Mouse (Mus musculus) cerebellum, adult 18-20 months (tissue): ENCODE results near the gene Heca.
"Not testable (repeated sequence)": the region's sequence is repeated elsewhere in the genome, so short reads cannot be mapped to it uniquely, and the experiment has no call there.

Experiments used
- DNase-seq, 2 experiments: peaks; one replicate each; pipeline ENCODE4 v3.0.0; 2021

The Heca gene

DNA sequence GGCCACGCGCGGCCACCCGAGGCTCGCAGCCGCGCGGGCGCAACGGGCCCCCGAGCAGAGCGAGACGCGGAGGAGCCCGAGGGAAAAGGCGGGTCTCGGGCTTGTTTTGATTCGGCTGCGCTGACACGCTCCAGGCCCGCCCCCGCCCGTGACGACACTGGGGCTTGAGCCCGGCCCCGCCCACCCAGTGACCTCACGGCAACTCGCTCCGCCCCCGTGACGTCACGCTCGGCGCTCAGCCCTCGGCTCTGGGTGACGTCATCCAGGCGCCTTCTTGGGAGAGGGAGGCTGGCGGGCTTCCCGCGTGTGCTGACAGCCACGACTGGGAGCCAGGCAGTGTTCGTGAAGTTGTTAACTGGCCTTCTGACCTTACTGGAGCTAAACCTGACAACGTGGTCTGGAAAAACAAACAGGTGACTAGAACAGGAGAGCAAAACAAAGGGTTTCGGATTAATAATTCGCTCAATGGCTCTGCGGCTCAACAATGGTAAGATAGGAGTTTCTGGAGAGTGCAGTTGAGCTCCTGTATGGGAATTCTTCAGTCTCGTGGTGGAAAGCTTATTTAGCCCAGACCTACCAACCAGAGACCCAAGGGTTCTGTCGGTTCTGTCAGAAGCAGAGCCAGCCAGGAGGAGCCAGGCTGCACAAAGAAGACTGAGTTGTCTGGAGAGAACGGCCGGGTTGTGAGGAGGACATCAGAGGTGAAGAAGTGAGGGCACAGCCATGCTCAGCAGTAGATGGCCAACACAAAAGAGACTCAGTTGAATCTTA lies at the start of gene Heca:
TSS of gene Heca (minus strand) at position 108 of the 771 bp plus-strand sequence.
- peak; percentile 88 to 92 for DNase-seq

DNA sequence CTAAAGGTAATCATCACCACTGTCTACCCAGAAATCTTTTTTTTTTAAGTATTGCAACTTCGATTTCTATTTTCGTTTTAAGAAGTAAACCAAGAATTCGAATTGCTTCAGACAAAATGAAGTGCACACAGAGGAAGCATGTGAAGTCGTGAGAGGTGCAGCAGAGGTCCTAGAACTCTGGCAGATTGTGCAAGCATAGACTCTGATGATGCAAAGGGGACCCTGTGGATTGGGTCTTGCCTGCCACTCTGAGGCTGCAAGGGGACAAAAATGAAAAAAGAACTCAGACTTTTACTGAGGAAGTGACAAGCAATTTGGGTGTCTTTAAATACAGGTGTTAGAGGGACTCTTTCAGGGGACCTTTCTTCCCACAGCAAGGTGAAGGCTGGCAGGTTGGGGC lies 42.7 kb upstream of the Heca start:
- no peak for DNase-seq

DNA sequence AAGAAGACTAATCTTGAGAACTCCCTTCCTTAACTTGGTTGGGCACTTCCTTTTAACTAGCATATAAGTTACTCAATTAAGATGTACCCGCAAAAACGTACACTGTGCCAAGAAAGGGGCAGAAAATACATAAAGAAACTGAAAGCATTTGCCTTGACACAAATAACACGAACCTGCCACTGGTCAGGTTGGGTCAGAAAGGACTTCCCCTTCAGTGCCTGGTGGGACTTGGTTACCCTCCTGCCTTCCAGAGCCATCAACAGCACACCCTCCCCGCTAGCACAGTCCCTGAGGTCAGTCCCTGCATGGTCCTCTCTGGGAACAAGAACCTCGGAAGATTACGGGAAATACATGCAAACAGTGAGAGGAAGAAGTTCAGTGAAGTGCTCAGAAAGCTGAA lies 41.3 kb upstream of the Heca start:
- DNase-seq: no peak

DNA sequence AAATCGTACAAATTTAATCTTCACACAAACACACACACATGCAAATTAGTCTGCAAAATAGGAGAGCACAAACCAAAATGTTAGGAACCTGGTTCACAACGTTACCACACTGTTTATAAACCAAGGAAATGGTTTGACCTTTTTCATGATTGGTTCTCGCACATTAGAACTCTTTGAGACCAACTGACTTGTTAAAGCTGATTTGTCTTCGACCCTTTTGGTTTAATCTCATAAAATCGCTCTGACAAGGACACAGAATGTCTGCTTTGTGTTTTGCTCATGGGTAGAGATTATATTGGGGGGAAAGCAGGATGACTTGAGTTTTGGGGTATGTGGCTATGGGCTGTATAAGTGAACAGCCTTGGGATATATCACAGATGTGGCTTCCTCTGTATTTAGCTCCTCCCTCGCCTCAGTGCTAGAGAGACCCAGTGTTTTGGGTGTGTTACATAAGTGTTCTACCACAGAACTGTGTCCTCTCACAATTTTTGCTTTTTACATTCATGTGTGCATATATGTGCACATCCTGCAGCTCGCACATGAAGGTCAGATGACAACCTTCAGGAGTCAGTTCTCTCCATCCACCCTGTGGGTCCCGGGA lies 40.1 kb upstream of the Heca start:
- DNase-seq: no peak

DNA sequence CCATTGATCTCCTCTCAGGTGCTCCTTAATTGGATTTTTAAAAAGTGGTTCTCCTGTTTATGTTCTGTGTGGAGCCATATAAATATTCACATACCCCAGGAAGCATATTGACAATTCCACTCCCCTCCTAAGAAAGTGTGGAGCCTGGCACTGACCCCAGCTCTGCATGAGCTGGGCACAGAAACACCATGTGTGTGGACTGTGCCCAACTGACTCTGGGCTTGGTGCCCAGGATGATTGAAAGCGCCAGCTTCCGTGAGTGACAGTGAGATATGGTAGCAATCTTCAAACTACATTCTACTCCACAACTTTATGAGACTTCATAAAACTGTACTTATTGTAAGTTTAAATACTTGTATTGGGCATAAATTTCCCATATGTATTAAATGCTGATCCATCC lies 35.4 kb upstream of the Heca start:
- DNase-seq: peak; percentile 63 to 73

DNA sequence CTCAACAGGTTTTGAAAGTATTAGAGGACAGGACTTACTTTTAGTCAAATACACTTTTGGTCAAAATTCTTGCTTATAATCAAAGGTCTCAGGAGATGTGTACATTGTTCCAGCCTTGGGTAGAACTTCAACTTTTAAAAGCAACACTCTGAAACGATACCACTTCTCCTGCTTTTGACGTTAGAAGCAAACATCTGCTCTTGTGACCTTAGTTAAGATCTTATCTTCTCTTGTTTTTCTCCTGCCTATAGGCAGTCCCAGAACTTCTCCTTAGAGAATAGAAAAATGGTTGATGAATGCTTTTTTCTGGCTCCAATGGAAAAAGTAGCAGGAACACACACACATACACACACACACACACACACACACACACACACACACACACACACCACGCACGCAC lies 18.2 kb upstream of the Heca start:
- DNase-seq: no peak

DNA sequence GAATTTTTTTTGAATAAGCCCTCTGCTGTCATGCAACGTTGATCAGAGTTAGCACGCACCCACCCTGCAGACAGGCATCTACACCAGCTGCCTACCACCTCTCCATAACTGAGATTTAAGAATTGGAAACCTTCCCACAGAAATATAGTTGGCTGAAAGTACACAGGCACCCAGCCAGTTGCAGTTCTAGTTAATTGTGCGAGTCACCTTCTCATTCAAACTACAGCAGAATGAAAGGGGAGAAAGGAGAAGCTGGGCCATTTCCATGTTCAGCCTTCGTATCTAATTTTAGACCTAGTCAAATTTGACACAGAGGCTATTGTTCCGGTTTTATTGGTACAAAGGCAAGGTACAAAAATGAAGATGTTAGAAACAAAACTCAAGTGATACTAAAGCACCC lies 2.9 kb upstream of the Heca start:
- no peak for DNase-seq

DNA sequence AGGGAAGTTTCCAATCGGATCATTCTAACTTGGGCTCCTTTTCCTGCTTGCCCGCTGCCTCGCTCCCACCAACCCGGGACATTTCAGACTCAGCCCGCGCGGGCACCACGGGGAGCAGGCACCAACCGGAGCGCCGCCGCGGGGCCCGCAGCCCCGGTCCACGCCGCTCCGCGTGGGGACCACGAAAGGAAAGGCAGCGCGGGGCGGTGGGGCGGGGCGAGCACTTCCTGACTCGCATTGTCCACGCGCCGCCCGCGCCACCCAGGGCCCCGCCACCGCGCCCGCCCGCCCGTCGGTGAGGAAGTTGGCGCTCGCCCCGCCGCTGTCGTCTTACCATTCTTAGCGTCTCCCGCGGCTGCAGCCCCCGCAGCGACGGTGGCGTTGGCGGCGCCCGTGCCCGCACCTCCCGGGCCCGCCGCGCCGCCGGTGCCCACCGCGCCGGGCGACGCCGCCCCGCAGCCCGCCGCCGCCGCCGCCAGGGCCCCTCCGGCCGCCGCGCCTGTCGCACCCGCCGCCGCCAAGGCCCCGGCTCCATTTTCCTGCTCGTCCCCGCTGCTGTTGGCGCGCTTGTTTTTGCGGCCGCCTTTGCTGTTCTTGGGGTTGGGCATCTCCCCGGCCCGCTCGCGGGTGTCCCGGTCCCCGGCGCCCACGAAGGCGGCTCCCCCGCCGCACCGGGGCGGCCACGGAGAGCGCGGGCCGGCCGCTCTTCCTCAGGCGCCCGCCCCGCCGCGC lies 526 bp downstream of the Heca start:
- DNase-seq: peak; percentile 62 to 74

DNA sequence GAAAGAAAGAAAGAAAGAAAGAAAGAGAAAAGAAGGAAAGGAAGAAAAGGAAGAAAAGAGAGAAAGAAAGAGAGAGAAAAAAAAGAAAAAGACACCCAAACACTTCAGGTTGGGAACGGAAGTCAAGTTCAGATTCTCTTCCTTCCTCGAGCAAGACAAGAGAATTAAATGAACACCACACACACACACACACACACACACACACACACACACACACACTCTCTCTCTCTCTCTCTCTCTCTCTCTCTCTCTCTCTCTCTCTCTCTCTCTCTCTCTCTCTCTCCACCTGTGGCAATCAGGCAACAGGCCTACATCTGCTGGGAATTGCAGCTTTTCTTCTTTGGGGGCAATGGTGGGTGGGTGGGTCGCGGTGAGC lies 1.1 kb downstream of the Heca start:
- DNase-seq: not testable (repeated sequence)

DNA sequence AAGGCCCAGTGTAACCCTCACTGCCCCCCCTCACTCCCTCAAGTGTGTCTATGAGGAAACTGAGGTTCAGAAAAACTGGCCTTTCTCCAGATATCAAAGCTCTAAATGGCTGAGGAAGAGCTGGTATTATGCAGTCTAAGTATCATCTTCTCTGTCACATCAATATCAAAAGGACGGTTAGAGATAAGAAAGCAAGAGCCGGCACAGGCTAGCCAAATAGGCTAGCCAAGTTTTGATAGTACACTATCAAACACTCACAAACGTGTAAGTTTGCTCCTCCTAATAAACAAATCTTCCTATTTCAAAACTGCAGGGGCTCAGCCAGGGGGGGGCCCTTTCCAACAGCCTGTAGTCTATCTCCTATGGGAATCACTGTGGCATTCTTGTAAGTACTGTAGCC lies 1.8 kb downstream of the Heca start:
- no peak for DNase-seq

DNA sequence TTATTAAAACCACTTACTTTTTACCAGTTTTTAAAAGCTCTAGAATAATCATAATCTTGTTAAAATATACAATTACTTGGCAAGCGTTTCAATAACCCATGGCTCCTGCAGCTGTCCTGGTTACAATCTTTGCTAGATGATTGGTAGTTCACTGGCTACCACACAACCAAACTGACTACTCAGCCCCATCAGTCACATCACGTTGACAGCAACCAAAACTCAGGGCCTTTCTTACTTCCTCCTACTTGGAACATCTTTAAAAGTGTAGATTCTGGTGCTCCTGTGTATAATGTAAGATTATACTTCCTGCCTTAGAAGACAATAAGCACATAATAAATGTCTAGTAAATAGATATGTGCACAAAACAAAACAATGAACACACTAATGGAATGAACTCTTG lies 14.2 kb downstream of the Heca start:
- no peak for DNase-seq

DNA sequence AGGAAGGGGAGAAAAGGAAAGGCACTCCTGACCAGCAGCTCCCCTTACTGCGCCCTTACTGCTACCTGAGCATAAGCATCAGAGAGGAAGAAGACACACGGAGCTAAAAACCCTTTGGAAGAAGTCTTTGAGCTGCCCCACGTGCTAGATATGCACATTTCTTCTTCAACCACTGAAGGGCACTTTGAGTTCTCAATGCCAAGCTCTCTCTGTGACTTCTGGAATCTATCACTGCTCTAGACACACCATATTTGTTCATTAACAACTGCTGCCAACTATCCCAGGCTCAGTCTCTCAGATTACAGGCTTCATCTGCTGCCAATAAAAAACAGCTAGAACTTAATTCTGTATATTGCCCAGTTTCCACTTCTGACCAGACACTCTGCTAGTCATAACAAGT lies 15.7 kb downstream of the Heca start:
- DNase-seq: peak in 1 of 2 experiments; percentile 18

DNA sequence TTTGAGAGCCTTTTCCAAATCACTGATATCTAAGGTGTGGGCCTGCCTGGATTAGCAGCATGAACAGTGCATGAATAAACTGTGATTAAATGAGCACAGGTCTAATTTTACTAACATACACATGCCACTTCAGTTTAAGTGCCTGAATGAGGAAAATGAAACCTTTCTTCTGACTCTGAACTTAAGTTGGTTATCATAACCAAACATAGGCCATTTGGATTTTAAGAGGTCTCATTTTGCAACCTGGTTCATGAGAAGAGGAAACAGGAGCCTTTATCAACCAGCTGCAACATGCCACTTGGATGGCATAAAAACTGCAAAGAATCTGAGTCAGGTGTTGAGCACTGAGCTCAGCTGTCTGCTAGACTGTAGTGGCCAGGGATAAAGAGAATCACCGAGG lies 16.7 kb downstream of the Heca start:
- no peak for DNase-seq

DNA sequence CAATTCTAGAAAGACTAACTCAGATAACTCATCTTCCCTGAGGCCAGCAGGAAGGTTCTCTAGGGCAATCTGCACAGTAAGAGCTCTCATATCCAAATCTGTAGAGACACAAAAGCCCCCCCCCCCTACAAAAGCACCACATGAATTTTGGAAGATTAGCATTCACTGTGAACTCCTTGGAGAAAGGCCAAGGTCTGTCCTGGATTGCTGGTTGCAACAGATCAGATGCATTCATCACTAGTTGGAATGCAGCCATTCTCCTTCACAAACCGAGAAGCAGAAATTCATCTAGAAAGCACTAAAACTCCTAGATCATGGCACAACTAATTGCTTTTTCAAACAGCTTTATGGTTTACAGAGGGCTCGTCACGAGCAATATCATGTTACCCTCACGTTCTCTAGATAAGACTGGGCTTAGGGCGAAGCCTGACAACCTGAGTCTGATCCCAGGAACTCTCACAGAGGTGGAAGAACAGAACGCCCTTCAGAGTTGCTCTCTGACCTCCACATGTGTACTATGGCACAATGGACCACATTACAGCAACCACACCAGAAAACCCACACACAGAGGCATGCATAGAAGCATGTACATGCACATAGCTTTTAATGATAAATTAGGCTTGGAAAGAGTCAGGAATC lies 17.3 kb downstream of the Heca start:
- DNase-seq: peak; percentile 30 to 49

DNA sequence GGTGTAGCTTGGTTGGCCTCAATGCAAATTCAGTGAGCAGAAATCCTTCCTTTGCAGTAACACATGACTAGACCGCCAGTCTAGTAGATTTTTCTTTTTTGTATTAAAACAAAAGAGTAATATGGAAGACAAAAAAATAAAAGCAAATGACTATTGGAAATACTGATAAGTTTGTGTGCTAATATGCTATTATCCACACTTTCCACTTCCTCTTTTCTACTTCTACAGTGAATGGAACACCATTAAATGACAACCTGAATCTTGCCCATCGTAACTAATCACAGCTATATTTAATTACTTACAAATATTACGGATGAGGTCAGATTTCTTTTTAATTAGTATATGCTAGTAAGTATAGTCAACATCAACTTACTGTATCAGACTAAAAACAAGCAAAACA lies 22.7 kb downstream of the Heca start:
- DNase-seq: no peak

DNA sequence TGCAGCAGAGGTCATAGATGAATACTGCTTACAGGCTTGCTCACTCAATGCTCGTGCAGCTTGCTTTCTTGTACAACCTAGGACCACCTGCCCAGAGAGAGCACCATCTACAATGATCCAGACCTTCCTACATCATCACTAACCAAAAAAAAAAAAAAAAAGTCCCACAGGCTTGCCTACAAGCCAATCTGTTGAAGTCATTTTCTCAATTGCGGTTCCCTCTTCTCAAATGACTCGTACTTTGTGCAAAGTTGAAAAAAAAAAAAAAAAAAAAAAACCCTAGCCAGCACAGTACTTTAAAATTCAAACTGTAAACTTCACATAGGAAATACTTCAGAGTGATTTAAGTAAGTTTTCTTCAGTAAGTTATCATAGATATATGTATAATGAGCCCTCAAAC lies 23.7 kb downstream of the Heca start:
- DNase-seq: no peak

DNA sequence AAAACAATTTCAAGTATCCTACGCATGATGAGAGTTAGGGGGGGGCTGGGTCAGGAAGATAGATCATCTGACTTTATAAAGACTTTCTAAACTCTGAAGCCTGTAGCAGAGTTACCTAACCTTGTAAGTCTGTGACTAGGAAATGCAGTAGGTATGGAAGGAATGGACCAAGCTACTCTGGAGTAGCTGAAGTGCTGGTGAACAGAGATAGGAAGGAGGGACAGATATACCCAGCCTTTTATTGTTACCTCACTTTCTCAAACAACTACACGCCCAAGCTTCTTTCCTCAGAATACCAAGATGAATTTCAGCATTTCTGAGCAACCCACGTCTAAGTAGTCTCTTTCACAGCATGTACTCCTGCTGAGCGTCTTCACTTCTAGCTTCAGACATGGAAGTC lies 26.5 kb downstream of the Heca start:
- DNase-seq: no peak

DNA sequence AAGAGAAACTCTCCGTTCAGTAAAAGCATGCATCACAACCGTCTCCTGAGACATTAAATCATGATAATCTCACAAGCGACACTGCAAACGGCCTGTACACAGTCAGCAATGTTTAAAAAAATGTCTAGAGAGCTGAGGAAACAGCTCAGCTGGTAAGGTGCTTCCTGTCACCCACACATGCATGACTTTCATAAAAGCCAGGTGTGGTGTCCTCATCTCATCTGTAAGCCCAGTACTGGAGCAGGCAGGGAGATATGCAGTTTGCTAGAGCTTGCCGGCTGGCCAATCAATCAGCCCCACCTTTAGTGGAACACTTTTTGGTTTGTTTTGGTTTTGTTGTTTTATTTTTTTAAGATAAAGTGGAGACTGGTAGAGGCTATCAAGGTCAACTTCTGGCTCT lies 27.9 kb downstream of the Heca start:
- no peak for DNase-seq

DNA sequence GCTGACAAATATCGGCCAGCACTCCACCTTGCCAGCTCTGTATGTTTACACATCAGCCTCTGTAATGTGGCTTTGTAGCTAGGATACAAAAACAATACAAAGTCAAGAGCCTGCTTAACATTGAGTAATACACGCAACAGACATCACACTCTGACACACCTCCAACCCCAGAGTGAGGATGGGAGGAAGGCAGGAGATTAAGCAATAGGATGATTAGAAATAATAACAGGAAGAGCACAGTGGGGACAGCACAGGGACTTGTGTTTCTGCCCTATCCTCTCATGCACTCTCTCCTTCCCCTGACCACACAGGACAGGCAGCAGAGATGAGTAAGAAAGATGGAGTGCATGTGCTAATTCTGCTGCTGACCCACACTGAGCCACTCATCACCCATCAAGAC lies 28.8 kb downstream of the Heca start:
- no peak for DNase-seq

DNA sequence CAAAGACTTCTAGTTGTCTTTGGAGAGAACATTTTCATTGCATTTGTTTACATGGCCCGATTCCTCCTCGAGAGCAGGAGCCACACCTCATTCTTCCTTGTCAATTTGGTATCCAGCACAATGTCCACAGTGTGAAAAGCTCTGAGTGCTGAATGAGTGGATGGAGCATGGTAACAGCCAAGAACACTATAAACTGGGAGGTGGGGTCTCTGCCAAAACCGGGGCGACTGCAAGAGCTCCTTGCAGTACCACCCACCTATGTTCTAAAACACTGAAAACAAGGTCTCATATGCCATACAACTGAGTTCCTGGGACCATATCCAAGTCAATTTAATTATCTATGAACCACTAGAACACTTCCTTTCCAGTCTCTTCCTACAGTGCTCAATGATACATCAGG lies 39.1 kb downstream of the Heca start:
- no peak for DNase-seq

DNA sequence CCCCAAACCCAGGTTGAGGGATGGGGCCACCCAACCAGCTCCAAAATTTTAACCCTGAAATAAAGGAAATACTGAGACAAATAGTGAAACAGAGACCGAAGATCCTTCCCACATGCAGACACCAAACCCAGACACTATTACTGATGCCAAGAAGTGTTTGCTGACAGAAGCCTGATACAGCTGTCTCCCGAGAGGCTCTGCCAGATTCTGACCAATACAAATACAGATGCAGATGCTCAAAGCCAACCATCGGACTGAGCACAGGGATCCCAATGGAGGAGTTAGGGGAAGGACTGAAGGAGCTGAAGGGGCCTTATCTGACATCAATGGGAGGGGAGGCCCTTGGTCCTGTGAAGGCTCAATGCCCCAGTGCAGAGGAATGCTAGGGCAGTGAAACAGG lies 41.5 kb downstream of the Heca start:
- not testable (repeated sequence) for DNase-seq

DNA sequence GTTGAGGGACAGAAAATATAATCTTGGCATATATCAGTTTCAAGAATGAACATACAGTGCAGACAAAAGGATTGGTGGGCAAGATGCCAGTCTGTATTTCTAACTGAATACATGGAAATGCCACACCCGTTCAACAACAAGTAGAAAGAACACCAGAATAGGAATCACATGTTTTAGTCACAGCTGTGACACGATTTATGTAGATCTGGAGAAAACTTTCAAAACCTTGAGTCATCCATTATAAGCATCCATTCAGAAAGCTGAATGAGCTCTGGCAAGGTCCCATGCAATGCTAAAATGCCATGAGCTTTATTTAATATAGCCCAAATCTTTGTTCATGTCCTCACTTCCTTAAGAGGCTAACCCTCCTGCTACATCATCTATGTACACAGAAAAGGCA lies 44.4 kb downstream of the Heca start:
- no peak for DNase-seq

DNA sequence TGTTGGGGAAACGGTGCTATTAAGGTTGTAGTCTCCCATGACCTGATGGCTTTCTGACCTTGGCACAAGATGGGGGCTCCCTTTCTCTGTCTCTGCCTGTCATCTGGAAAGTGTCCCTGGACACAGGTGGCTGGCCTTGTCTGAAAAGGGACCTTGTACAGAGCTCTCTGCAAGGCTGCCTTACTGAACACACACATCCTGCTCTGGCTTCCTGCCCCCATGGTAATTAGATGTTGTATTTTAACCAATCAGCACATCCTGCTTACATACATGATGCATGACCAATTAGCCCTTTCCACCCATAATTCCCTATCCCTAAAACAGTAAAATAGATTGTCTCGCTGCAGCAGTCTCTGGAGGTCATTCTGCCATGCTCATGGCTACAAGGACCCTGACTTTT lies 67.1 kb downstream of the Heca start:
- DNase-seq: no peak

DNA sequence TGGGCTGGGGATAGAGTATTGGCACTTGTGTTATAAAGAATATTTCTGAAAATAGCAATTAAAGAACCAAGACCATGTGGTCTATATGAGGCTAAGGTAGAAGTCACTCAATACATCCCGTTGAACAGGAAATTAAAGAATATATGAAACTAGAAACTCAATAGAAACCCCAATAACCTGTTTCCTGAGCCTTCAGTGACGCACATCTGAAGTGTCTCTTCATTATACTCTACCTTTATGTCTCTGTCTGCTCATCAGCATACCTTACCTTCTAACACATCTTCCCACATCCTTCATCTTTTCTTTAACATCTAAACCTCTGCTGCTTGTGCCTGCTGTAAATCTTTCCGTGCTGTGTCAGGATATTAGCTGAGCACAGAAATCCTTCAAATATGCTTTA lies 67.8 kb downstream of the Heca start:
- DNase-seq: no peak
